ENCODE assay signal across 9 mouse cellular contexts in the genomic region with DNA sequence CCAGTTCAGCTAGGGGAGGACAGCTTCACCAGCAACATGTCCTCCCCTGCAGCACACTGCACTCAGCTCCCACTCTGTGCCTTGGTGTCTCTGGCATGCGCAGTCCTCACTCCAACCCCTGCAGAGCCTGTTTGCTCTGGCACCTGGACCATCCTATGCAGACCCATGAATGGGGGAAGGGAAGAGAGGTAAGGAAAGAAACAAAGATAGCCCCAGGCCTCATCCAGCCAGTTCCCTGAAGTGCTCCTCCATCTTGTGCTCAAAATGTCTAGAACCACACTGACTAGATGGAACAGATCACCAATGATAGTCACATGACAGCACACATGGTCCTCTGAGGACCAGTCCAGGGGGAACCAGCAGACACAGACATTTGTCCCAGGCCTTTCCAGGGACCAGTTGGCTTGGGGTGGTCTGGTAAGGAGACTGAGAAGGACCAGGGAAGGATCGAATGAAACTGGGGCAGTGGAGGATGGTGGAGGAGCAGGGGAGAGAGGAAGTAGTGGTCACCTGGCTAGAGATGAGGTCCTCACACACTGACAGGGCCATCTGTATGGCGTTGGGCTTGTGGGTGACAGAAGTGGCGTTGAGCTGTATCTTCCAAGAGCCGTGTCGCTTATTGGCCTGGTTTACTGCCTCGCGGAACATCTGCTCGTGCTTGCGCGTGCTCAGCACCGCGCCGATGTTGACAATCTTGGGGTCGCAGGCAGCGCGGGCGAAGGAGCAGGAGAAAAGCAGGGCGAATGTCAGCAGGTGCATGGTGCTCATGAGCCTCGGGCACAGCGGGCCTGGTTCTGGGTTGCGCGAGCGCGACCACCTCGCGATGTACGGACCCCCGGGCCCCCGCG. TPM values are rescaled to one million over a fixed set of nuclear protein-coding genes. Genes with fewer than 3 reads are reported as not detected.
DNase-seq lines count a peak whose midpoint lies in the region; ATAC-seq and TF ChIP-seq lines count a peak whose summit lies in the region.
"Had no signal": no experiment of that assay in that cellular context is flagged by ENCODE, and none has a peak within 500 bp of the region (broad histone marks: within the 10 kb centered on the region; RNA-seq: fewer than 3 reads in every experiment).

No protein-coding gene starts in this region.

- ATAC-seq in frontal cortex, adult (ENCODE audit: low TSS enrichment): peak; percentile 67
- ATAC-seq in liver, embryonic 15.5 days (ENCODE audit: insufficient read depth): no peak

- H3K27me3 ChIP-seq in cerebellum, adult 2 months (ENCODE audit: control insufficient read depth, insufficient read depth, low read length): no peaks in the 10 kb centered on the region
- peaks cover 89% of the 10 kb centered on the region for H3K27me3 ChIP-seq in liver, embryonic 15.5 days

- under 1% methylated on average over 31 of the region's 31 CpGs for WGBS in cerebellum, adult 2 months
- WGBS in liver, embryonic 15.5 days (ENCODE audit: insufficient replicate concordance): 4% methylated on average over 31 of the region's 31 CpGs

- TF ChIP-seq CTCF in cerebellum, adult 2 months (IDR thresholded peaks at IDR 0.05; ENCODE audit: borderline replicate concordance, insufficient read depth, low read depth, low read length): no peak

- peak overlapping the region; percentile 68 for H3K4me3 ChIP-seq in cerebellum, adult 2 months (replicated peaks; ENCODE audit: insufficient read depth, low read depth, low read length)
- H3K4me3 ChIP-seq in liver, embryonic 15.5 days (replicated peaks): peak overlapping the region; percentile 25; the same call in 1 of the 2 replicates

- peak; percentile 50; the same call in 1 of the 2 replicates for TF ChIP-seq POLR2A in cerebellum, adult 2 months (IDR thresholded peaks at IDR 0.05; ENCODE audit: borderline replicate concordance, insufficient read depth, low read length)

- no peaks in the 10 kb centered on the region for H3K9me3 ChIP-seq in liver, embryonic 15.5 days (replicated peaks)

- DNase-seq in layer of hippocampus, adult 9-11 months: peak; percentile 67
- DNase-seq in layer of hippocampus, postnatal 25 days (ENCODE audit: extremely low spot score in 1 of 2, low spot score in 1 of 2): no peak
- peak; percentile 79 to 81 for DNase-seq in cerebellum, adult 2 months
- DNase-seq in thymus, postnatal 36 days: no peak
- DNase-seq in adrenal gland, adult 2 months: no peak
- DNase-seq in ovary, postnatal 10 days (ENCODE audit: low spot score): no peak

- H3K4me1 ChIP-seq in cerebellum, adult 2 months (ENCODE audit: control insufficient read depth, insufficient read depth, low read length): peaks cover 17% of the 10 kb centered on the region
- H3K4me1 ChIP-seq in liver, embryonic 15.5 days (replicated peaks): peaks cover 8% of the 10 kb centered on the region

- peak overlapping the region; percentile 49 for H3K4me2 ChIP-seq in liver, embryonic 15.5 days

- H3K9ac ChIP-seq in liver, embryonic 15.5 days: no peak overlapping the region

- H3K27ac ChIP-seq in cerebellum, adult 2 months (ENCODE audit: insufficient read depth, low read length): peak overlapping the region; percentile 87
- H3K27ac ChIP-seq in liver, embryonic 15.5 days (replicated peaks): no peak overlapping the region

- no peaks in the 10 kb centered on the region for H3K36me3 ChIP-seq in liver, embryonic 15.5 days (replicated peaks)

RNA-seq across cellular contexts. Expression of a gene that starts 0.6 kb away (rescaled TPM):
- 100 to 1,000 TPM; 405 to 487 TPM for total RNA-seq in layer of hippocampus, postnatal 25 days (2021)
- polyA plus RNA-seq in cerebellum, adult 2 months (2012; rRNA removed): 282 and 290 TPM in 2 replicates
- not detected in 2 replicates for polyA plus RNA-seq in liver, embryonic 15.5 days (2015; fragmentation: Nextera tagmentation; extraction: Ambion mirVana)
- total RNA-seq in adrenal gland, adult 2 months (2021): 10 to 100 TPM in 1 of 2 experiments, 1 to 10 TPM in 1; 8.3 to 13.3 TPM
- polyA plus RNA-seq in adrenal gland, adult 2 months (2012; rRNA removed): 15.3 and 16.4 TPM in 2 replicates

RNA-seq across cellular contexts. Expression of a gene that starts 13.8 kb away (rescaled TPM):
- total RNA-seq in layer of hippocampus, postnatal 25 days (2021): 10 to 100 TPM; 53.7 to 56.1 TPM
- 33.2 and 34.1 TPM in 2 replicates for polyA plus RNA-seq in cerebellum, adult 2 months (2012; rRNA removed)
- polyA plus RNA-seq in liver, embryonic 15.5 days (2015; fragmentation: Nextera tagmentation; extraction: Ambion mirVana): 15.9 and 17.1 TPM in 2 replicates
- 10 to 100 TPM; 53.6 to 59.9 TPM for total RNA-seq in adrenal gland, adult 2 months (2021)
- 10.3 and 13.5 TPM in 2 replicates for polyA plus RNA-seq in adrenal gland, adult 2 months (2012; rRNA removed)

RNA-seq across cellular contexts. Expression of a gene that starts 28.6 kb away (rescaled TPM):
- total RNA-seq in layer of hippocampus, postnatal 25 days (2021): not detected
- 0.20 and 0.21 TPM in 2 replicates for polyA plus RNA-seq in cerebellum, adult 2 months (2012; rRNA removed)
- polyA plus RNA-seq in liver, embryonic 15.5 days (2015; fragmentation: Nextera tagmentation; extraction: Ambion mirVana): not detected in 2 replicates
- total RNA-seq in adrenal gland, adult 2 months (2021): not detected
- not detected in 2 replicates for polyA plus RNA-seq in adrenal gland, adult 2 months (2012; rRNA removed)
- total RNA-seq: layer of hippocampus, postnatal 14 days had no signal

RNA-seq across cellular contexts. Expression of a gene that starts 30.4 kb away (rescaled TPM):
- not detected for total RNA-seq in layer of hippocampus, postnatal 25 days (2021)
- not detected in 2 replicates for polyA plus RNA-seq in cerebellum, adult 2 months (2012; rRNA removed)
- not detected in 2 replicates for polyA plus RNA-seq in liver, embryonic 15.5 days (2015; fragmentation: Nextera tagmentation; extraction: Ambion mirVana)
- total RNA-seq in adrenal gland, adult 2 months (2021): not detected
- not detected in 2 replicates for polyA plus RNA-seq in adrenal gland, adult 2 months (2012; rRNA removed)
- total RNA-seq: layer of hippocampus, postnatal 14 days had no signal

RNA-seq across cellular contexts. Expression of a gene that starts 37.8 kb away (rescaled TPM):
- total RNA-seq in layer of hippocampus, postnatal 25 days (2021): 10 to 100 TPM; 30.7 to 31.7 TPM
- 63.1 and 71.2 TPM in 2 replicates for polyA plus RNA-seq in cerebellum, adult 2 months (2012; rRNA removed)
- 11.5 and 14.7 TPM in 2 replicates for polyA plus RNA-seq in liver, embryonic 15.5 days (2015; fragmentation: Nextera tagmentation; extraction: Ambion mirVana)
- total RNA-seq in adrenal gland, adult 2 months (2021): 10 to 100 TPM; 34.2 to 38.5 TPM
- 47.1 and 55.0 TPM in 2 replicates for polyA plus RNA-seq in adrenal gland, adult 2 months (2012; rRNA removed)

Comparison
In these comparisons a context has a peak if more than half of its experiments do, and no peak if none do; other contexts are left out.
1. DNase-seq: peak in layer of hippocampus, adult 9-11 months (single experiment) and cerebellum, adult 2 months (2 of 2); none in layer of hippocampus, postnatal 25 days (0 of 2), thymus, postnatal 36 days (0 of 2), adrenal gland, adult 2 months (single experiment) and ovary, postnatal 10 days (single experiment).
2. RNA of a gene that starts 0.6 kb away (polyA plus RNA-seq): 282 to 290 TPM in cerebellum, adult 2 months and 15.3 to 16.4 TPM in adrenal gland, adult 2 months; not detected in liver, embryonic 15.5 days; every median in the first group is over 10 times any median in the second.